Mouse (Mus musculus) urinary bladder, adult 18-20 months (tissue): ENCODE measurements around the gene Slc25a10.
"Not testable (repeated sequence)": the region's sequence is repeated elsewhere in the genome, so short reads cannot be mapped to it uniquely, and the experiment has no call there.

Experiments
- DNase-seq, 2 experiments: peaks; one replicate each; pipeline ENCODE4 v3.0.0; 2022; ENCODE audit warnings: low spot score in 2 of 2, mixed read lengths in 2 of 2

Slc25a10 gene

DNA sequence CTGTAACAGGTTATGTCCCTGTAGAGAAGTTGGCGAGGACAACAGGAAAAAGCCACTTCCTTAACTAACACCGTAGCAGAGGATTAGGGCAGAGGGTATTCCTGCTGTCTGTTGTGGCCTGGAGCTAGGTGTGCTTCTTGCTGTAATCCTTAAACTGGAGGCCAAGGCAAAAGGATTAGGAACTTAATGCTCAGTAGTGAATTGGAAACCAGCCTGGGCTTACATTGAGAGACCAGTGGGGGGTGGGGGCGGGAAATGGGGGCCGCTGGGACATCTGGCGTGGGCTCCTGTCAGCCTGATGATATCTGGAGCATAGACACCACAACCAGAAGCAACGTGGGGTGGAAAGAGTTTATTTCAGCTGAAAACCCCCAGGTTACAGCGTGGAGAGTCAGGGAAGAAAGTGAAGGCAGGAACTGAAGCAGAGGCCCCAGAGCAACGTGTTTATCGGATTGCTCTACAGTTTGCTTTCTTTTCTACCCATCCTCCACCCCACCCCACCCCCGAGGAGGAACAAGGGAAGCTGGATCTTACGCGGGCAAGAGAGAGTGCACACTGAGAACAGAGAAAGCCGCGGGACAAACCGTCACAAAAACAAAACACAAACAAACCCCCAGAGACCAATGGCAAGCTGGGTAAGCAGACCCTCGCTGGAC, 18.9 kb downstream of the Slc25a10 start:
- no peak for DNase-seq

DNA sequence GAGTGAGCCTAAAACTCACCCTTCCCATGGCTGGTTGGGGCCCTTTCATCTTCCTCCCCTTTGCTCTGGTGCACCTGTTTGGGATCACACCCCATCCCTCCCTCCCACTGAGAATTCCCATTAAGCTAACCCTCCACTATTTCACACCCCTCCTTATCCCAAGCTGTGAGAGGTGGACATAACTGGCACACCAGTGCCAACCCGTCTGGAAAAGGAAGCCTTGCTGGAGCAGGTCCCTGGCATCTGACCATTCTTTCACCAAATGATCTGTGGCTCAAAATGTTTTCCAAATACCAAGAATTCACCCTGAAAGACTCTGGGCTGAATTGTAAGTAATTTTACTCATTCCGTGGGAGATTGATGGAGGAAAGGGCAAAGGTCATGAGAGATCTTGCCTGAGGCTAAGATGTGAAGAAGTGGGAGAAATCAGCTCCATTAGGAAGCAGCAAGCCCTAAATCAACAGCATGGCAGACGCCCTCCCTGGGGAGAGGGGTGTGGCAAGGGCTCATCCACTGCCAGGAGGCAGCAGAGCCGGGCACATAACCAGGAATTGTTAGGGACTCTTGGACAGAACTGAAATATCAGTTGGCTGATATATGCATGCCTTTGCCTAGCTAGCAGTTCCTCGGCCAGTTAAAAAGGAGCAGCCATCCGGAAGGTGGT, 21.3 kb downstream of the Slc25a10 start:
- no peak for DNase-seq

DNA sequence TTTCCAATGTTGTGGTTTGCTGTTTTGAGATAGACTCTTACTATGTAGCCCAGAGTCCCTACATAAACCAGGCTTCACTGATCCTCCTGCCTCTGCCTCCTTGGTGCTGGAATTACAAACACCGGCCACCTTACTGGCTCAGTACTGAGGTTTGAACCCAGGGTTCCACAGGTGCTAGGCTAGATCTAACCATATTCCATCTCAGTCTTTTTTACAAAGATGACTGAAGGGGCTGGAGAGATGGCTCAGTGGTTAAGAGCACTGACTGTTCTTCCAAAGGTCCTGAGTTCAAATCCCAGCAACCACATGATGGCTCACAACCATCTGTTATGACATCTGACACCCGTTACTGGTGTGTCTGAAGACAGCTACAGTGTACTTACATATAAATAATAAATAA, 22.6 kb downstream of the Slc25a10 start:
- DNase-seq, result not testable (repeated sequence)

DNA sequence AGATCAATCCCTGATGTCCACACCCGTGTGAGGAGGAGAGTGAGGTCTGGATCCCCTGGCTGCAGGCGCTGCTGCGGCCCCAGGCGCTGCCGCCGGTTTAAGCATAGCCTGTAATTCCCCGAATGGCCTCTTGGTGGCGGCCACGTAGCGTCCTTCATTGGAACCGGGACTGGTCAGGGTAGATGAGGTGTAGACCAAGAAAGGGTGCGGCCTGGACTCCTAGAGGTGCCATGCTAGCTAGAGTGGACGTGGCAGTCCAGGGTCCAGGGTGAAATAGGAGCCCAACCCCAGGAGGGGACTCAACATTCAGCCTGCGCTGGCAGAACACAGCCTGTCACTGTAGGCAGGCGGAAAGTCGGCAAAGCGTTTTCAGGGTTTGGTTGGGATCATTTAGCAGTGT, 24.0 kb downstream of the Slc25a10 start:
- peak; percentile 82 to 92 for DNase-seq

DNA sequence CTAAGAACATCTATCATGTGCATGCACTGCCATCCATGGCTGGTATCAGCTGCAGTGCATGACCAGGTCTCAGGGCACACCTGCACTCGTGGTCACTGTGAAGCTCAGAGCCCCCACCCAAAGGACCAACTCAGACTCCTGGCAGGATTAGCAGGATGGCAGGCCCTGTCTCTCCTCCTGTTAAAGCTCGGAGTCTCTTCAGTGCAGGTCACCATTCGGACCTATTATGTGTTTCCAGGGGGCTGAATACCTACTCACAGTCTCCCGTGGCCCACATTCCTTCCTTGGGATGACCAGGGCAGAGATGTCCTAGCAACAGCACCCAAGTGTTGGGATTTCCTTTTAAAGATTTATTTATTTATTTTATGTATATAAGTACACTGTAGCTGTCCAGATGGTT, 25.5 kb downstream of the Slc25a10 start:
- DNase-seq, result no peak

DNA sequence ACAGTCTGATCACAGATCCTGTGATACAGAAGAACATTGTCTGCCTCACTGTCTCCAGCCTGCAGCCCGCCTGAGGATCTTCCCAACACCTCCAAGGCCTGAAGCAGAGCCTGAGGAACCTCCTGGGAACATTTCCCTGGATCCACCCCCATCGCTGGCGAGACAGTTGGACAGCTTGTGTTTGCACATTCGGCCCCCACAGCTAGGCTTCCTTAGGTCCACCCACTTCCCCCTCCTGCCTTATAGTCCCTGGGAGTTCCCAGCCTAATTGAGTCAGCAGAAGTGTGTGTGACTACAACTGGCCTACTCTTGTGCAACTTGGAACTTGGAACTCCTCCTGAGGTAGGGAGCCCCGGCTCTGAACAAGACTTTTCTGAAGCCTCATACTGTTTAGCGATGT, 26.4 kb downstream of the Slc25a10 start:
- peak in 1 of 2 experiments; percentile 53 for DNase-seq

DNA sequence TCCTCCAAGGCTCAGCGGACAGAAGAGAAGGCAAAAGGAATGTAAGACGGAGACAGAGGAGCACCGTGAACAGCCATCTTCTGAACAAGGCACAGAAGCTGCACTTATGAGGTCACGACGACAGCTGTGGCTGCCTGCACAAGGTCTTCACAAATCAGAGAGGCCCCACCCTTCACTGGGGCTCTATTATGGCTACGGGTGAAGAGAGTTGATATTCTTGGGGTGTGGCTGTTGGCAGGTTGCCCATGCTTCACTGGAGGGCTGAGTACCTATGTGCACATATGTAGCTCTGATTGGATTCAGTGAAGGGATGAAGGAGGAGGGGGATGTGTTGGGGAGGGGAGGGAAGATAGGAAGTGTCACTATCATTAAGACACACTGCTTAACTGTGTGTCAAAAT, 26.9 kb downstream of the Slc25a10 start:
- DNase-seq, result no peak

DNA sequence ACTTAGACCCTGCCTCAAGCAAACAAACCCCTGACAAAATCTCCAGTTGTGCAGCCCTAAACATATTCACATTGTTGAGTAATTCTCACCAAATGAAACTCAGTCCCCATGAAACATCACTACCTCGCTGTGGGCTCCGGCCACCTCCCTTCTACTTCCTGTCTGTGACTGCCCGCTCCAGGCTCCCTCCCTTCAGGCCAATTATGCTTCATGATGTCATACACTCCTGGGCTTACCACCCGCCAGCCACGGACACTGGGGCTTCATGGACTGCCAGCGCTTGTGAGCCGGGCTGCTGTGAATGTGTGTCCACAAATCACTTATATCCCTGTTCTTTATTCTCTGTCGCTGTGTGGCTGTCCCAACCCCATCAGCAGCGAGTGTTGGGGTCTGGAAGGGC, 28.1 kb downstream of the Slc25a10 start:
- DNase-seq, result no peak

DNA sequence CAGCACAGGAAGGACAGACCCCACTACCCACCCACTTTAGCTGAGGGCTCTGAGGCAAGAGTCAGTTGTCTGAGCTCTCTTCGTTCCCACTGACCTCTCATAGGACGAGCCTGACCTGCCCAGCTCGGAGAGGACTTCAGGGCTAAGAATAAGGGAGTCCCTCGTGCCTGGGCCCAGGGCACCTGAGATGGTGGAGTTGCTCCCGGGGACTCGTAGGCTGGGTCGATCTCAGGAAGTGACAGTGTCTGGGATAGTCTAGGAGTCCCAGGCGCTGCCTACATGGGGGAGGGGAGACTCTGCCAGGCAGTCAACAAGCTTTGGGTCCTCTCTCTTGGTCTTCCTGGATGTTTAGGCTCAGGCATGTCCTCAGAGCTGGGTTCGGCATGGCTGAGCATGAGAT, 28.9 kb downstream of the Slc25a10 start:
- no peak for DNase-seq

DNA sequence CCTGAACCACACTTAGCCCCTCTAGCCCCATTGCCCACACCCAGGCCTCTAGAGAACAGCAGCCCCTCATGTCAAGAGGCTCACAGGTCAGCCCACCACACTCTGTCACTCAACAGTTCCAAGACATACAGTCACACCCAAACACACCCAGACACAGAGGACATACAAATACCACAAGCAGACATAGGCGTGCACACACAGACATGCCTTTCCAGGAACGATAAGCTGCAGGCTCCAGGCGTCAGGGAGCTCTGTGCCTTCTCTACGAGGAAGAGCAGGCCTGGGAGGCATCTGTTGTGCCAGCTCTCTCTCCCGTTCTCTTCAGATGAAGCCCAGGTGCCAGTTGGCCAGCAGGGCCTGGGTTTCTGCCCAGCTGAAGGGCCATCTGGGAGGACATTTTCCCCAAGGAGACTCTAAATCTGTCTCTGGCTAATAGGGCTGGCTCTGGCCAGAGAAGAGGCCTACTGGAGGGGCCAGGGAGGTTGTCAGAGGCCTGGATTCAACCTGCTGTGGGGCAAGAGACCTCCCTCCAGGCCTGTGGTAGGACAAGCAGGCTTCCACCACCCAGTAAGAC, 29.4 kb downstream of the Slc25a10 start:
- DNase-seq, result no peak

DNA sequence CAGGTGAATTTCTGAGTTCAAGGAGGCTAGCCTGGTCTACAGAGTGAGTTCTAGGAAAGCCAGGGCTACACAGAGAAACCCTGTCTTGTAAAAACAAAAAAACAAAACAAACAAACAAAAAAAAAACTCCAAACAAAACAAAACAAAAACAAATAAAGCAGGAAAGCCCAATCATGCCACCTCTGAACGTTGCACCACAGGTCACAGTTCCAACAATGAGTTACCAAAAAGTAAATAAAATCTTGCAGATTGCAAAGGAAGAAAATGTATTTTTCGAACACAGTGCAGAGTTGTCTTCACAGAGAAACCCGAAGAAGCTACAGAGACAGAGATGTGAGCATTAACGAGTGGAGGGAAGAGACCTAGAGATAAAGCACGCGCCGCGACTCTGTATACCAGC, 30.9 kb downstream of the Slc25a10 start:
- no peak for DNase-seq

DNA sequence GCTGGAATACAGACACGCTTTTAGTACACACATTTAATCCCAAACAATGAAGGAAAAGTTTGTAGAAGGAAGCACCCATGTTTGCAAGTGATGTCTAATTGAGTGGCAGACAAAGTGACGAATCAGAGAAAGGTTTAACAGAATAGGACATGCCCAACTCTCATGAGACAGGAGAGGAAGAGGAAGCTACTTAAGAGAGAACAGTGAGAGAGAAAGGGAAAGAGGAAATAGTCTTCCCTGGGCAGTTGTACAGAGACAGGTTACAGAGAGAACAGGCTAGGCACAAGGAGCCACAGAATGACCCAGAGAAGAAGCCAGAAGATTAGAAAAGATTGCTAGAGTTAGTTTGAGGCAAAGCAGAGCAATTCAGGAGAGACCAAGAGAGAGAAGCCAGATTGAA, 34.3 kb downstream of the Slc25a10 start:
- DNase-seq, result no peak

DNA sequence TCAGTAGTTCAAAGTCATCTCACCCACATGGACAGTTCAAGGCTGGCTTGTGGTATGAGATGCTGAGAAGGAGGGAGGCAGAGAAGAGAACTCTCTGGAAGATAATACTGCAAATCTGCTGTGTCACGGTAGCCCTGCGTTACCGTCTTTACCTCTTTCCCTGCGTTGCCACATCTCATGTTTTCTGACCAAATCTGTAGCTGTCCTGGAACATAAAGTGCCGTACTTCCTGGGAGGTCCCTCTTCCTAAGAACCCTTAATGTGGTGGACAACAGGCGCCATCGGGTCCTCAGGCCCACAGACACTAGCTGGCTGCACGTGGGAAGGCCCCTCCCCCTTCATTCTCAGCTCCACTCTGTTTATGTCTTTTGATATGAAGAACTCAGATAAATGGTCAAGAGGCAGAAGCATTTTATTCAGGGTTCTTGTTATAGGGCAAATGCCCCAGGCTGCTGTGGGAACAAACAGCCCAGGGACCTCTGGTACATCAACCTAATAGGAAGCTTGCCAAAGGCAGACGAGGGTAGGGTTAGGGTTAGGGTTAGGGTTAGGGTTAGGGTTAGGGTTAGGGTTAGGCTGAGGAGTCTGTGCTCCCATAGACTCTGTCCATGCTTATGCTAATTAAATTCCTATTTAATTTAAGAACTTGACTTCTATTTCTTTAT, 36.2 kb downstream of the Slc25a10 start:
- DNase-seq, result no peak

DNA sequence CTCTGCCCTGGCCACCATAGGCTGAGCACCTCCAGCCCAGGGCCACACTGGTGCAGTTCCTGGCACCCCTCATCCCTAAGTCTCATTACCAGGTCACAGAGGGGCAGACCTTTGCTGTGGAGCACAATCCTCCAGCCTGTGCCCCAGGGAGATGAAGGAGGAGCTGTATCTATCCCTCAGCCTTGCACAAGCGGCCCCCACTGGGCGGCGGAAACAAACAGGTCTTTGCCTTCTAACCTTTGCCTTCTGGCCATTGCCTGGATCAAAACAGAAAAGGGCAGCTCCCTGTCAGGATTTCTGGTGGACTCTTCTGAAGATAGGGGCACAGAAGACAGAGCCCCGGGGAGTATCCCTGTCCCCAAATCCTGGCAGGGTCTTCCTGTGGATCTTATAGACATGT, 37.3 kb downstream of the Slc25a10 start:
- DNase-seq, result no peak

DNA sequence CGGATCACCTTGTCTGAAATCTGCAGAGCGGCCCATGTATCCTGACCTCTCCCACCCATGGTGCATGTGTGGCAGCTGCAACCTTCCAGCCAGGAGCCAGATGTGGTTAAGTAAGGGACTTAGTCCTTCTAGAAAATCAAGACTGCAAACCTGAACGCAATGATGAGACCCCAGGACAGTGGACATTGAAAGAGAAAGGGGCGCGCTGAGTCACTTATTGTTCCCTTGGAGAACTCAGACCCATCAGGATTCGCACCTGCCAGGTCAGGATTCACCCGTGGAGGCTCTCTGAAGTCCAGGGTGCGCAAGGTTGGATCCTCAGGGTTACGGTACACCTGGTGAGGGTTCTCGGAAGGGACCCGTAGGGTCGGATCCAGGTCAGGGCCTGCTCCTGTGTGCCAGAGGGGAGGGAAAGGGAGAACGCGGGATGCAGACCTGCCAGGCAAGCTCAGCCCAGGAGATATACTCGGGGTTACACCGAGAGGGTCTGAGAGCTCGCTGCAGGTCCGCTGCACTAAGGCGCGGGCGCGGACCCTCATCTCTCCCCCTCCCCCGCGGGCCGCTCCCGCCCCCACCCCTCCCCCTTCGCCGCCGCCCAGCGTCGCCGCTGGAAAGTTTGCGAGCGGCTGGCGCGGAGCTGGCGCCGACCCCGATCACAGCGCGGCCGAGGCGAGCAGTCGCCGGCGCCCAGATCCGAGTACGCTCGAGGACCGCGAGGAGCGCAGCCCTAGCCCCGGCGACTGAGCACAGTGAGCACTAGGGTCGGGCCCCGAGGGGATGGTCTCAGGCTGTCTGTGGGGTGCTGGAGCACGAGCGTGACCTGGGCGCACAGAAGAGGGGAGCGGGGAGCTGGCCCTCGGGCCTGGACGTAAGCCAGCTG, 38.7 kb downstream of the Slc25a10 start, which contains the start of gene Gcgr:
Gcgr (plus strand) TSS at position 615 of the 880 bp plus-strand sequence.
- DNase-seq, result no peak

DNA sequence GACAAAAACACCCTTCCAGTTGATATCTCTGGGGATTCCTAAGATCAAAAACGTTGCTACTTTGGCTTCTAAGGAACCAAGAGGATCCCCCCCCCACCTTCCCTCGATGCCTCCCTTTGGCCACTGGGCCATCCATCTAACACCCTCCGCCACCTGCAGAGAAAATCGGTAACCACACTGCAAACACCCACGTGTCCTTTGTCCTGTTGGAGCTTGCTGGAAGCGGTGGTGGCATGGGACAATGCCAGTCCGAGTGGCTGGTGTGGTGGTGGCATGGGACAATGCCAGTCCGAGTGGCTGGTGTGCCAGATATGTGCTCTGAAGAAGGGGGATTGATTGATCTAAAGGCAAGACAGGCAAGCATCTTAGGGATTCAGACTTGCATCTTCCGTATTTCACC, 40.0 kb downstream of the Slc25a10 start:
- DNase-seq, result no peak

DNA sequence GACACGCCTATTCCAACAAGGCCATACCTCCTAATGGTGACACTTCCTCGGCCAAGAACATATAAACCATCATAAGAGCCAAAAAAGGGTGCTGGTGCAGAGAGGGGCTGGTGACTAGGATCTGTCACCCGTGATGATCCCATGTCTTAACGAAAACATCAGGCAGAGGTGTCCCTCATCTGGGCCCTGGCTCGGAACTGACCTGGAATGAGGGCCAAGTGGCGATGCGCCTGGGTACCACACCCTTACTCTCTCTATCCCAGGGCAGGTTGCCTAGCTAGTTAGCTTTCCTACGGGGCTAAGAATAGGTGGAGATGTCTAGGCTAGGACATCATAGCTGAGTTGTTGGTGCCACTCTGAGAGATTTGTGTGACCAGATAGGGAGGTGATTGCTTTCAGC, 42.5 kb downstream of the Slc25a10 start:
- no peak for DNase-seq

DNA sequence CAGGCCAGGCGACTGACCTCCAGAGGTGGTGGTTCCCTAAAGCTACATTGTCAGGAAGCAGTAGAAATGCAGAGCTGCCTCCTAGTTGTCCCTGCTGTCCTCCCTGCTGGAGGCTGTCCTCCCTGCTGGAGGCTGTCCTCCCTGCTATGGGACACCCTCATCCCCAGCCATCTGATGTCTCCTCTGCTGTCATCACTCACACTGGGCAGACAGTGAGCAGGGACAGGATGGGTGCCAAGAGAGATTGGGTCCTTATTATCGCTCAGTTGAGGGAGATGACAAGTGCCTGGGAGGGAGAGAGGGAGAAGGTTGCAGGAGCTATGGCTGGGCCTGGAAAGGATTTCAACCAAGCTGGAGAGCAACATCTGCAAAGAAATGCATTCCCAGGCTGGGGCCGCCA, 43.5 kb downstream of the Slc25a10 start:
- DNase-seq, result no peak

DNA sequence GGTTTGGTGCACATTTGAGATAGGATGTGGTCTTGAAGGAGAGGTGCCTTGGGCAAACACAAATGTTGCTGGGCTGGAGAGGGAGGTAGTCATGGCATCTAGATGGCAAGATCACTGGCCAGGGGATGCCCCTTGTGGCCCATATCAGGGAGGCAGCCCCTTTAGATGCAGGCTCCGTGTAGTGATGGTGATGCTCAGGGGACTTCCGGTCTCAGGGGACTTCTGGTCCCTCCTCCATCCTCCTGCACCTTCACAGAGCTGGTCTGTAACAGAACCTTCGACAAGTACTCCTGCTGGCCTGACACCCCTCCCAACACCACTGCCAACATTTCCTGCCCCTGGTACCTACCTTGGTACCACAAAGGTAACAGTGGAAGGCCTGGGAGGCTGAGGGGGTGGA, 44.2 kb downstream of the Slc25a10 start:
- no peak for DNase-seq

DNA sequence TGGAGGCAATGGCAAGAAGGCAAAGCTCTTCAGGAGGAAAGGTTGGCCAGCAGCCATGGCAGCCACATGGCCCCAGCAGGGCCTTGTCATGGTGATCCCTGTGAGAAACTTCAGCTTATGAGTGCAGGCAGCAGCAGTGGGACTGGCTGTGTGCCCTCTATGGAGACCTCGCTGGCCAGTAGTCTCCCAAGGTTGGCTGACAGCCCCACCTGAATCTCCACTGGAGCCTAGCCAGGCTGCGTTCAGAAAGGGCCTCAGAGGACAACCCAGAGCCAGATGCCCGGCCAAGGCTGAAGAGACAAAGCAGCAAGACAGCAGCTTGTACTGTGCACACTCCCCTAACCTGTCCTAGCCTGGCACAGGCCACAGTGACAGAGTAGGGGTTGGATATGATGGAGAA, 46.8 kb downstream of the Slc25a10 start:
- no peak for DNase-seq

DNA sequence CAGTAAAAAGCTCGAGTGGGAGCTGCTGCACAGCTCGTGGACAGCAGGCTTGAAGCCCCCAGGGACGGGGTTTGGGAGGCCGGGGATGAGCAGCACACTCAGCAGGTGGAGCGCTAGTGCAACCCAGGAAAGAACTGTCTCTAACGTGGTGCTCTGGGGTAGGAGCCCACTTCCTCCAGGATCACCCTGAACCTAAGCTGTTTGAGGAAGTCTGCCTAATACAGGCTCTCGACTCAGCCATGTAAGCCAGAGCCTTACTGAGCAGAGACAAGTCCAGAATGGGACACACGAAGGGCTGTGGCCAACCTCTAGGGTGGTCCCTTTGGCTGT, 47.3 kb downstream of the Slc25a10 start:
- no peak for DNase-seq
